Mouse (Mus musculus): ENCODE data around the gene Mxi1.
"Not testable (repeated sequence)": the region's sequence is repeated elsewhere in the genome, so short reads cannot be mapped to it uniquely, and the experiment has no call there.

Mxi1 gene

GRCm38 (mm10) chr19:53366881-53367280, 56.6 kb downstream of the Mxi1 start:
- DNase-seq = no peak

- peak; percentile 92 for DNase-seq
Measured at GRCm38 (mm10) chr19:53369469-53370043, 59.2 kb downstream of the Mxi1 start.

- DNase-seq = no peak
Measured at GRCm38 (mm10) chr19:53370233-53370632, 59.9 kb downstream of the Mxi1 start.

GRCm38 (mm10) chr19:53371666-53372065, 61.3 kb downstream of the Mxi1 start, which contains the start of gene Gm10197:
Gene Gm10197, minus strand, starts transcription at chr19:53371766.
- DNase-seq = no peak

- DNase-seq = no peak
Measured at GRCm38 (mm10) chr19:53373570-53373969, 63.3 kb downstream of the Mxi1 start.

- no peak for DNase-seq
Measured at GRCm38 (mm10) chr19:53375299-53375698, 65.0 kb downstream of the Mxi1 start.

- DNase-seq = no peak
Measured at GRCm38 (mm10) chr19:53375816-53376215, 65.5 kb downstream of the Mxi1 start.

- no peak for DNase-seq
Measured at GRCm38 (mm10) chr19:53377652-53378051, 67.3 kb downstream of the Mxi1 start.

- no peak for DNase-seq
Measured at GRCm38 (mm10) chr19:53378421-53378820, 68.1 kb downstream of the Mxi1 start.

- no peak for DNase-seq
Measured at GRCm38 (mm10) chr19:53383336-53383735, 73.0 kb downstream of the Mxi1 start.

GRCm38 (mm10) chr19:53389417-53389816, 79.1 kb downstream of the Mxi1 start:
- DNase-seq = no peak

GRCm38 (mm10) chr19:53389851-53390431, 79.6 kb downstream of the Mxi1 start:
- DNase-seq = no peak

- peak; percentile 98 for DNase-seq
Measured at GRCm38 (mm10) chr19:53390495-53391007, 80.2 kb downstream of the Mxi1 start, which contains the start of gene Smndc1. Gene Smndc1, minus strand, starts transcription at chr19:53390578.

- DNase-seq = no peak
Measured at GRCm38 (mm10) chr19:53391386-53391785, 81.1 kb downstream of the Mxi1 start.

- DNase-seq = no peak
Measured at GRCm38 (mm10) chr19:53391787-53392186, 81.5 kb downstream of the Mxi1 start.

GRCm38 (mm10) chr19:53392781-53393343, 82.5 kb downstream of the Mxi1 start:
- DNase-seq = no peak

GRCm38 (mm10) chr19:53393646-53394045, 83.3 kb downstream of the Mxi1 start:
- no peak for DNase-seq

GRCm38 (mm10) chr19:53394552-53394951, 84.2 kb downstream of the Mxi1 start:
- DNase-seq = peak; percentile 29

GRCm38 (mm10) chr19:53394956-53395355, 84.6 kb downstream of the Mxi1 start:
- DNase-seq = not testable (repeated sequence)

- not testable (repeated sequence) for DNase-seq
Measured at GRCm38 (mm10) chr19:53395805-53396204, 85.5 kb downstream of the Mxi1 start.

GRCm38 (mm10) chr19:53397451-53398233, 87.3 kb downstream of the Mxi1 start:
- DNase-seq = no peak

GRCm38 (mm10) chr19:53399213-53399612, 88.9 kb downstream of the Mxi1 start:
- no peak for DNase-seq
